Mouse (Mus musculus) forebrain, embryonic 16.5 days (tissue): ENCODE data around the gene Emc4. TPM values are rescaled to one million over a fixed set of nuclear protein-coding genes. Genes with fewer than 3 reads are reported as not detected.

ENCODE experiments used
- ATAC-seq: fragments of 200-750 bp; cut with Nextera tagmentation; 2 replicates; pipeline ENCODE4 v1.8.0; 2017; ENCODE audit warnings: mild to moderate bottlenecking, moderate library complexity
- H3K27ac ChIP-seq: fragments of 300-500 bp; sonication (generic); 2 replicates; pipeline ENCODE4 v1.5.1; 2014; ENCODE audit warnings: low read length, control low read depth
- H3K27me3 ChIP-seq: fragments of 300-500 bp; sonication (generic); replicated peaks from 2 replicates; pipeline ENCODE4 v1.6.1; 2014; ENCODE audit warnings: low read length; ENCODE audit not compliant: control insufficient read depth, insufficient read depth
- H3K36me3 ChIP-seq: fragments of 300-500 bp; sonication (generic); 2 replicates; pipeline ENCODE4 v1.6.1; 2014; ENCODE audit not compliant: control insufficient read depth, insufficient read depth
- H3K4me1 ChIP-seq: fragments of 300-500 bp; sonication (generic); replicated peaks from 2 replicates; pipeline ENCODE4 v1.6.1; 2014; ENCODE audit warnings: low read length; ENCODE audit not compliant: control insufficient read depth, insufficient read depth
- H3K4me2 ChIP-seq: fragments of 300-500 bp; sonication (generic); 2 replicates; pipeline ENCODE4 v1.6.1; 2014; ENCODE audit warnings: mild to moderate bottlenecking, low read length, control low read depth
- H3K4me3 ChIP-seq: fragments of 300-500 bp; sonication (generic); replicated peaks from 2 replicates; pipeline ENCODE4 v1.5.1; 2014; ENCODE audit warnings: mild to moderate bottlenecking, low read length, control low read depth
- H3K9ac ChIP-seq: fragments of 300-500 bp; sonication (generic); replicated peaks from 2 replicates; pipeline ENCODE4 v1.6.1; 2014; ENCODE audit warnings: low read depth, low read length, control low read depth
- H3K9me3 ChIP-seq: fragments of 300-500 bp; sonication (generic); 2 replicates; pipeline ENCODE4 v1.6.1; 2016; ENCODE audit warnings: low read length; ENCODE audit not compliant: control insufficient read depth
- WGBS: fragments of 180-500 bp; shearing (Covaris S2); extraction: QIAGEN DNeasy Blood & Tissue Kit; methylation state at CpG from one replicate; pipeline ENCODE4 v1.1.7; 2014; 5-methylcytosine and 5-hydroxymethylcytosine counted together
- polyA plus RNA-seq: library from polyadenylated mRNA; unstranded; fragments of >200 nt; fragmentation: Nextera tagmentation; extraction: Ambion mirVana; gene quantifications from 2 replicates; pipeline ENCODE4 v1.2.1, GENCODE M21; 2015

Gene Emc4
- polyA plus RNA-seq, 1 experiment from 2014 or later = 174 TPM

GRCm38 (mm10) chr2:112378973-112379898 lies 11.4 kb upstream of the Emc4 start, which contains the start of gene Katnbl1:
Gene Katnbl1 (plus strand): TSS chr2:112379211.
- Histone ChIP-seq H3K27ac (peak within 1 kb of the TSS; percentile 83), H3K4me1 (peaks cover 12% of the 10 kb centered on the region), H3K9me3 (no peaks in the 10 kb centered on the region), H3K4me2 (peak within 1 kb of the TSS; percentile 70), H3K27me3 (no peaks in the 10 kb centered on the region), H3K4me3 (peak within 1 kb of the TSS; percentile 98), H3K36me3 (no peaks in the 10 kb centered on the region), H3K9ac (peak within 1 kb of the TSS; percentile 99)
- WGBS = under 1% methylated on average over 63 of the region's 72 CpGs
- ATAC-seq = peak; percentile 99

- no peaks in the 10 kb centered on the region for H3K27me3 ChIP-seq
- 70% methylated on average over 5 of the region's 5 CpGs for WGBS
- no peak overlapping the region for H3K4me2 ChIP-seq
- no peaks in the 10 kb centered on the region for H3K36me3 ChIP-seq
- H3K27ac ChIP-seq = no peak overlapping the region
- no peaks in the 10 kb centered on the region for H3K4me1 ChIP-seq
- no peak overlapping the region for H3K4me3 ChIP-seq
- H3K9me3 ChIP-seq = no peaks in the 10 kb centered on the region
- no peak overlapping the region for H3K9ac ChIP-seq
- no peak for ATAC-seq
Observed at GRCm38 (mm10) chr2:112374610-112375009, 6.8 kb upstream of the Emc4 start.

GRCm38 (mm10) chr2:112373141-112373540 lies 5.3 kb upstream of the Emc4 start:
- no peak for ATAC-seq
- WGBS = 59% methylated on average over 4 of the region's 4 CpGs
- H3K9me3 ChIP-seq = no peaks in the 10 kb centered on the region

GRCm38 (mm10) chr2:112369941-112370340 lies 2.1 kb upstream of the Emc4 start:
- no peak for ATAC-seq
- Histone ChIP-seq H3K4me2 (no peak overlapping the region), H3K9ac (no peak overlapping the region), H3K4me1 (peaks cover 15% of the 10 kb centered on the region), H3K4me3 (no peak overlapping the region), H3K36me3 (no peaks in the 10 kb centered on the region), H3K27me3 (no peaks in the 10 kb centered on the region), H3K27ac (no peak overlapping the region), H3K9me3 (no peaks in the 10 kb centered on the region)
- 73% methylated on average over 5 of the region's 5 CpGs for WGBS

More at GRCm38 (mm10) chr2:112373141-112373540, 5.3 kb upstream of the Emc4 start:
- H3K36me3 ChIP-seq = no peaks in the 10 kb centered on the region
- no peak overlapping the region for H3K4me2 ChIP-seq
- no peak overlapping the region for H3K27ac ChIP-seq
- no peak overlapping the region for H3K9ac ChIP-seq
- H3K27me3 ChIP-seq = no peaks in the 10 kb centered on the region
- no peak overlapping the region for H3K4me3 ChIP-seq
- peaks cover 2% of the 10 kb centered on the region; the same call in 1 of the 2 replicates for H3K4me1 ChIP-seq

GRCm38 (mm10) chr2:112367222-112367621 lies 605 bp downstream of the Emc4 start:
- H3K4me1 ChIP-seq = peaks cover 15% of the 10 kb centered on the region
- no peaks in the 10 kb centered on the region for H3K27me3 ChIP-seq
- WGBS = 21% methylated on average over 15 of the region's 15 CpGs
- H3K4me3 ChIP-seq = peak overlapping the region; percentile 57
- peak; percentile 27 for ATAC-seq
- no peak overlapping the region for H3K27ac ChIP-seq
- H3K36me3 ChIP-seq = peaks cover 4% of the 10 kb centered on the region
- H3K9me3 ChIP-seq = no peaks in the 10 kb centered on the region
- peak overlapping the region; percentile 76 for H3K9ac ChIP-seq
- peak overlapping the region; percentile 88 for H3K4me2 ChIP-seq

GRCm38 (mm10) chr2:112360781-112361169 lies 7.1 kb downstream of the Emc4 start:
- Histone ChIP-seq H3K4me3 (no peak overlapping the region), H3K9ac (no peak overlapping the region), H3K27ac (no peak overlapping the region), H3K36me3 (peaks cover 37% of the 10 kb centered on the region), H3K9me3 (no peaks in the 10 kb centered on the region), H3K4me2 (no peak overlapping the region), H3K27me3 (no peaks in the 10 kb centered on the region), H3K4me1 (no peaks in the 10 kb centered on the region)
- 89% methylated on average over 2 of the region's 2 CpGs for WGBS
- ATAC-seq = no peak

GRCm38 (mm10) chr2:112360012-112360780 lies 7.6 kb downstream of the Emc4 start:
- Histone ChIP-seq H3K9ac (no peak overlapping the region), H3K36me3 (peaks cover 37% of the 10 kb centered on the region), H3K4me2 (no peak overlapping the region), H3K27ac (no peak overlapping the region), H3K27me3 (no peaks in the 10 kb centered on the region), H3K4me1 (no peaks in the 10 kb centered on the region), H3K4me3 (no peak overlapping the region), H3K9me3 (no peaks in the 10 kb centered on the region)
- ATAC-seq = no peak
- WGBS = 88% methylated on average over 12 of the region's 12 CpGs

GRCm38 (mm10) chr2:112359611-112360010 lies 8.2 kb downstream of the Emc4 start:
- Histone ChIP-seq H3K36me3 (peaks cover 39% of the 10 kb centered on the region), H3K9me3 (no peaks in the 10 kb centered on the region), H3K9ac (no peak overlapping the region), H3K4me1 (no peaks in the 10 kb centered on the region), H3K27me3 (no peaks in the 10 kb centered on the region), H3K4me3 (no peak overlapping the region), H3K4me2 (no peak overlapping the region), H3K27ac (no peak overlapping the region)
- WGBS = 65% methylated on average over 2 of the region's 2 CpGs
- 0 out of 2 replicates have a peak, but pooled peaks have one; percentile 18 for ATAC-seq
